Mouse (Mus musculus) intestine, embryonic 16.5 days (tissue): ENCODE data around the gene Pxn. TPM values are rescaled to one million over a fixed set of nuclear protein-coding genes. Genes with fewer than 3 reads are reported as not detected.

Experiments
- ATAC-seq: fragments of 200-750 bp; cut with Nextera tagmentation; 2 replicates; pipeline ENCODE4 v1.8.0; 2017; ENCODE audit warnings: moderate TSS enrichment, moderate library complexity
- H3K27ac ChIP-seq: fragments of 300-500 bp; sonication (generic); 2 replicates; pipeline ENCODE4 v1.5.1; 2014; ENCODE audit warnings: mild to moderate bottlenecking, low read length
- H3K27me3 ChIP-seq: fragments of 300-500 bp; sonication (generic); replicated peaks from 2 replicates; pipeline ENCODE4 v1.6.1; 2014; ENCODE audit warnings: low read length, control low read depth, mixed read lengths; ENCODE audit not compliant: control insufficient read depth, insufficient read depth
- H3K36me3 ChIP-seq: fragments of 300-500 bp; sonication (generic); 2 replicates; pipeline ENCODE4 v1.6.1; 2014; ENCODE audit warnings: low read length, control low read depth; ENCODE audit not compliant: control insufficient read depth, insufficient read depth
- H3K4me1 ChIP-seq: fragments of 300-500 bp; sonication (generic); 2 replicates; pipeline ENCODE4 v1.6.1; 2014; ENCODE audit warnings: low read length, control low read depth, mixed read lengths; ENCODE audit not compliant: control insufficient read depth, insufficient read depth
- H3K4me2 ChIP-seq: fragments of 300-500 bp; sonication (generic); 2 replicates; pipeline ENCODE4 v1.6.1; 2014; ENCODE audit warnings: low read depth, low read length, control low read depth
- H3K4me3 ChIP-seq: fragments of 300-500 bp; sonication (generic); 2 replicates; pipeline ENCODE4 v1.5.1; 2014; ENCODE audit warnings: mild to moderate bottlenecking, low read length
- H3K9ac ChIP-seq: fragments of 300-500 bp; sonication (generic); 2 replicates; pipeline ENCODE4 v1.6.1; 2014; ENCODE audit warnings: low read depth, low read length
- H3K9me3 ChIP-seq: fragments of 300-500 bp; sonication (generic); 2 replicates; pipeline ENCODE4 v1.6.1; 2016; ENCODE audit warnings: low read length, control low read depth; ENCODE audit not compliant: control insufficient read depth
- WGBS: fragments of 180-500 bp; shearing (Covaris S2); extraction: QIAGEN DNeasy Blood & Tissue Kit; methylation state at CpG from one replicate; pipeline ENCODE4 v1.1.7; 2014; 5-methylcytosine and 5-hydroxymethylcytosine counted together
- microRNA-seq: library from miRNA; unstranded; fragments of <30 nt; microRNA quantifications from one replicate; pipeline ENCODE4, GENCODE M21; 2016
- polyA plus RNA-seq: library from polyadenylated mRNA; unstranded; fragments of >200 nt; fragmentation: Nextera tagmentation; extraction: Ambion mirVana; gene quantifications from 2 replicates; pipeline ENCODE4 v1.2.1, GENCODE M21; 2015

Pxn gene
- polyA plus RNA-seq, 1 experiment from 2014 or later: 71.9 TPM

- H3K27me3 ChIP-seq: no peaks in the 10 kb centered on the region
- H3K36me3 ChIP-seq: peaks cover 33% of the 10 kb centered on the region
- no peaks in the 10 kb centered on the region for H3K9me3 ChIP-seq
- no peak overlapping the region for H3K27ac ChIP-seq
- no peak overlapping the region for H3K4me2 ChIP-seq
- no peak for ATAC-seq
- H3K4me3 ChIP-seq: no peak overlapping the region
- WGBS: 96% methylated on average over 6 of the region's 6 CpGs
- no peak overlapping the region for H3K9ac ChIP-seq
- no peaks in the 10 kb centered on the region for H3K4me1 ChIP-seq
Observed at GRCm38 (mm10) chr5:115603561-115603960, 97.1 kb downstream of the Pxn start.

Small RNA genes within 50 kb of the gene (microRNA-seq; reads per million reads assigned to microRNA genes)
- 0.68 reads per million for gene Mir7029

Other genes with a start within 250 kb of the Pxn start
- 90.4 and 92.6 TPM in 2 replicates for gene Rnf10, start 233.8 kb upstream of the Pxn start, polyA plus RNA-seq
- gene Coq5, start 227.0 kb upstream of the Pxn start, polyA plus RNA-seq: 64.2 and 72.9 TPM in 2 replicates
- gene Dynll1, start 205.7 kb upstream of the Pxn start, polyA plus RNA-seq: 1,024 and 1,116 TPM in 2 replicates
- gene Srsf9, start 179.5 kb upstream of the Pxn start, polyA plus RNA-seq: 67.9 and 121 TPM in 2 replicates
- gene Gatc, start 165.5 kb upstream of the Pxn start, polyA plus RNA-seq: 23.4 and 23.9 TPM in 2 replicates
- gene Triap1, start 165.5 kb upstream of the Pxn start, polyA plus RNA-seq: 62.0 and 67.4 TPM in 2 replicates
- gene Cox6a1, start 157.7 kb upstream of the Pxn start, polyA plus RNA-seq: 1,462 and 1,500 TPM in 2 replicates
- 3.0 and 4.5 TPM in 2 replicates for gene Msi1, start 77.1 kb upstream of the Pxn start, polyA plus RNA-seq
- 1.2 and 1.3 TPM in 2 replicates for gene Pla2g1b, start 40.4 kb upstream of the Pxn start, polyA plus RNA-seq
- 20.4 and 23.1 TPM in 2 replicates for gene Sirt4, start 22.0 kb upstream of the Pxn start, polyA plus RNA-seq
- 1,506 and 1,615 TPM in 2 replicates for gene Rplp0, start 52.8 kb downstream of the Pxn start, polyA plus RNA-seq
- 25.5 and 26.3 TPM in 2 replicates for gene Gcn1l1, start 58.6 kb downstream of the Pxn start, polyA plus RNA-seq
- 4.4 and 5.1 TPM in 2 replicates for gene Rab35, start 125.2 kb downstream of the Pxn start, polyA plus RNA-seq
- gene Bicdl1, start 224.9 kb downstream of the Pxn start, polyA plus RNA-seq: 9.1 and 9.7 TPM in 2 replicates